Mouse (Mus musculus): ENCODE results near the gene Hexim1. TPM values are rescaled to one million over a fixed set of nuclear protein-coding genes. Genes with fewer than 3 reads are reported as not detected.

Hexim1 gene
- total RNA-seq, 2 experiments from 2014 or later: 10.1 to 17.0 TPM

DNA sequence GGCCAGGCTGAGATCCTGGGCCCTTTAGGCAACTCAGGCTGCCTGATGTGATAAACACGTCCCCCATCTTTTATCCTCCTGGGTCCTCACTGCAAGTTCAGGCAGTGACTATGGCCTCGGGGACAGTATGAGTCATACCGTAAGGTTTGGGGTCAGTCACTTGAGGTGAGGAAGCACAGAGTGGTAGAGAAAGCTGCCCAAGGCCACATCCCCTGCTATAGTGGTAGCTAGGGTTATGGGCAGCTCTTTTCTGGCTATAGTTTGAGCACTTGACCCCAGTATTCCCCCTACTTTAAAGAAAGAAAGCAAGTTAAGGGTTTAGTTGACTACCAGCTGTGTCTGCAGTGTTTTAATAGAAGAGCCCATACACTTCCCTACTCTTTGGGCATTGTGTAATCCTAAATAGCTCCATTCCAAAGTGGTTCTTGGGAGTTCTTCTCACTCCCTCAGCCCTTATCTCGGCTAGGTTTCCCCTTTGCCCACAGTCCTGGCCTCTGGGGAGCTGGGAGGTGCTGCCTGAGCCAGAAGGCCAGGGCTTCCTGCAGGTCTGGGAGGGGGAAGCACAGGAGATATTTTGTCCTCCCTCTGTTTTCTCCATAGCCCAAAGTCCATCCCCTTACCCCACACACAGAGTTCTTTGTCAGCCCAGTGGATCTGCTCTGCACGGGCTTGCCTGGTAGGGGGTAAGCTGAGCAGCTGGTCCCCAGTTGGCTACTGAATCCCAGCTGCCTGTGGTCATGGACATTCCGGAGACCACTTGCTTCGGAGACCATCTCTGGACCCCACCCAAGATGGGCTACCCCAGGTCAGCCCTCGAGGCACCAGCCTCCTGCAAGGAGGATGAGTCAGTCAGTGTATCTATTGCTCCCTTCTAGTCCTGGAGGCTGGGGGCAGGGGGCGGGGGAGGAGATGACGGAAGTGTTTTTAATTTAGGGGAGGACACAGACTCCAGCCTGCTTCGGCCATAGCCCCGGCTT, 28.6 kb downstream of the Hexim1 start:
- no peak for ATAC-seq (ENCODE audit: poor library complexity, severe bottlenecking)

DNA sequence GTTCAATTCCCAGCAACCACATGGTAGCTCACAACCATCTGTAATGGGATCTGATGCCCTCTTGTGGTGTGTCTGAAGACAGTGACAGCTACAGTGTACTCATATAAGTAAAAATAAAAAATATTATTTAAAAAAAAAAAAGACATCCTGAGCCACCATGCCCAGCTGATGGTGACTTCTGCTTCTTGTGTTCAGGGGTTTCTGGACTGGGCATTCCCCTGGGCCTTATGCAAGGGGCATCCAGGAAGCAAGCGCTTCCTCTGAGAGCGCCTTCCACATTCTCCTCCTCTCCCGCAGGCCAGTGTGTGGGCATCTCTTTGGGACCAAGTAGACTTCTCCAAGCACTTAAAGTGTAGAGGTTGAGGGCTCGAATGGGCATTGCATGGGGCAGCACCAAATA, 30.4 kb downstream of the Hexim1 start:
- peak; percentile 56 for ATAC-seq (ENCODE audit: poor library complexity, severe bottlenecking)

DNA sequence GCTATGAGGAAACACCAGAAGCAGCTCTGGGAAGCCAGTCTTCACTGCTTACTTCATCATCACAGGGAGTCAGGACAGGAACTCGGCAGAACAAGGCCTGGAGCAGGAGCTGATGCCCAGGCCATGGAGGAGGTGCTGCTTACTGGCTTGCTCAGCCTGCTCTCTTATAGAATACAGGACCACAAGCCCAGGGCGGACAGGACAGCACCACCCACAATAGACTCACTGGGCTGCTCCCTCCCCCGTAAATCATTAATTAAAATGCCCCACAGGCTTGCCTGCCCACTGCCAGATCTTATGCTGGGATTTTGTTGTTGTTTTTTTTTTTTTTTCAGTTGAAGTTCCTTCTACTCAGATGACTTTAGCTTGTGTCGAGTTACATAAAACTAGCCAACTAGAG, 31.7 kb downstream of the Hexim1 start:
- no peak for ATAC-seq (ENCODE audit: poor library complexity, severe bottlenecking)

DNA sequence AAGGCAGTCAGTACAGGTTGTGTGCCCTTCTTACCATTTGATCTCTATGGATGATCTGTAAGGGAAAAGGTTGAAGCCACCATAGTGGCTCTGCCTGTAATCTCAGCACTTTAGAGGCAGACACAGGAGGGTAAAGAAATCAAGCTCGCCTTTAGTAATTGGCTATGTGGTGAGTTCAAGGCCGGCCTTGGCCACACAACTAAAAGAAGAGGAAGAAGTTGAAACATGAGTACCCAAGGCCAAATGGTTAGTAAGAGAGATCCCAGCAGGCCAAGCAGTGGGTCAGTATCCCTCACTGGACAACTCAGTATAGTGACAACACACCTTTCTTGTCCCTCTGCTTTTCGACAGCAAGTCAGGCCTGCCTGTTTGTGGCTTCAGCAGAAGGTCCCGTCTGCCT, 33.7 kb downstream of the Hexim1 start:
- ATAC-seq (ENCODE audit: poor library complexity, severe bottlenecking): no peak

DNA sequence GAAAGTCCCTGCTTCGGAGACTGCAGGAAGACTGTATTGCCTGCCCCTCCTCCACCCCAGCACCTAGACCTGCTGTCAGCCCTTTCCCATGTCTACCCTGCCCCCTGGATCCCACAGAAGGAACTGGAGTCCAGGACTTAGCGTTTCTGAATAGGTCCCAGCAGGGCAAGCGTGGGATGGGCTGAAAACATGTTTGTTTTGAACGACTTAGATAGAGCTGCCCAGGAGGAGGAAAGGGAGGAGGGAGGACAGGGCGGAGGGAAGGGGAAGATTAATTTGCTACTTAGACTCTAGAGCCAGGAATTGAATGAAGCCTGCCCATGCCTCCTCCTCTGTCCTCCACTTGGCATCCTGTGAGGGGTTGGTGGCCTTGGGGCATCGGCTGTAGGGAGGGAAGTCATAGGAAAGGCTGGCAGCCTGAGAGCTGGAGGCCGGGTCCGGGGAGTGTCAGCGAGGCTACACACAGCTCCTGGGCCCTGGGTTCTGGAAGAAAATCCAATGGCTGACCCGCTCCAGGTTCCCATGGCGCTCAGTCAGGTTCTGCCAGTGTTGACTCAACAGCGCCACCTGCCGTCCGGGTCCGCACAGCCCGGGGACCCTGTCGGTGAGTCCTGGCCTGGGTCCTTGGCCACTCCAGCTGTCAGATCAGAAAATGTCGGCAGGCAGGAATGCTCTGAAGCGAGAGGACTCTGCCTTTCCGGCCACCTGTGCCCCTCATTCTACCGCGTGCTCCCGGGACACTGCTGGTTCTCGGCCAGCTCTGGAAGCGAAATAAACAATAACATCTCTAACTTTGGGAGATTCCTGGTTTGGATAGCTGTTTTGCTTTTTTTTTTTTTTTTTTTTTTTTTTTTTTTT, 42.8 kb downstream of the Hexim1 start:
- peak; percentile 99 for ATAC-seq (ENCODE audit: poor library complexity, severe bottlenecking)

DNA sequence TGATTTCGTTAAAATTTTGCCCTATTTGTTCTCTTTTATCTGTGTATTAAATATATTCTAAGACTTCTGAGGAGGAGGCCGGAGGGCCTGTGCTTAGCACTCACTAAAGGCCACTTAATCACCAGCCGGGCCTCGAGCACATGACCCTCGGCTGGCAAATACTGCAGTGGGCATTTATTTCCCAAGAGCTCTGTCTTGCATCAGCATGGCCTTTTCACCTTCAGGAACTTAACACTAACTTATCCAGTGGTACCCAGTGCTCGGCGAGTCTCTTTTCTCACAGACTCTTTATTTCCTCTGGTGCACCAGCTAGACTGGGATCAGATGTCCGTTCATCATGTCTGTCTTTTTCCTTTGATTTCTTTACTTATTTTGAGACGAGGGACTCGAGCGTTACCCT, 44.7 kb downstream of the Hexim1 start:
- ATAC-seq (ENCODE audit: poor library complexity, severe bottlenecking): no peak

DNA sequence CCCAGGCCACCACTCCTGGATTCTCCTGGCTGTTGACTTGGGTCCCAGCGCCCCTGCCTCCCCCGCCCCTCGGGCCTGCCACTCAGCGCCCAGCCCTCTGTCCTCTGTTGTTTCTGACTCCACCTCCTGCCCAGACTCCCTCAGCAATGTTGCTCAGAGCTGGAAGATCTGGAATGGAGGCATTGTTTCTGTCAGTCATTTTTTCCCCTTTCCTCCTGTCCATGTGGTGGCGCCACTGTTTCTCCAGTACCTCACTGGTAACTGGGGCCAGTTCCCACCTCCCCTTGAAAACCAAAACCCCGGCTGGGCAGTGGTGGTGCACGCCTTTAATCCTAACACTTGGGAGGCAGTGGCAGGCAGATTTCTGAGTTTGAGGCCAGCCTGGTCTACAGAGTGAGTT, 45.4 kb downstream of the Hexim1 start:
- ATAC-seq (ENCODE audit: poor library complexity, severe bottlenecking): no peak

DNA sequence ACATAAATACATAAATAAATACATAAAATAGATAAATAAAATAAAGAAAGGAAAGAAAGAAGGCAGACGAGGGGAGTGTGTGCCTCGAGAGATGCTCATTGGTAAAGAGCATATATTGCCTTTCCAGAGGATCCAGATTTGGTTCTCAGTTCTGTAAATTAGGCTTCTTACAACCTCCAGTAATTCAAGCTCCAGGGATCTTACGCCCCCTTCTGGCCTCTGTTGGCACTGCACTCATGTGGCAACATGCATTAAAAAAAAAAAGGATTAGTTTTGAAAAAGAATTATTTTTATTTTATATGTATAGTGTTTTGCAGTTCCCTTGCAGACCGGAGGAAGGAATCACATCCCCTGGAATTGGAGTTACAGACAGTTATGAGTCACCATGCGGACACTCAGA, 46.1 kb downstream of the Hexim1 start:
- ATAC-seq (ENCODE audit: poor library complexity, severe bottlenecking): no peak

DNA sequence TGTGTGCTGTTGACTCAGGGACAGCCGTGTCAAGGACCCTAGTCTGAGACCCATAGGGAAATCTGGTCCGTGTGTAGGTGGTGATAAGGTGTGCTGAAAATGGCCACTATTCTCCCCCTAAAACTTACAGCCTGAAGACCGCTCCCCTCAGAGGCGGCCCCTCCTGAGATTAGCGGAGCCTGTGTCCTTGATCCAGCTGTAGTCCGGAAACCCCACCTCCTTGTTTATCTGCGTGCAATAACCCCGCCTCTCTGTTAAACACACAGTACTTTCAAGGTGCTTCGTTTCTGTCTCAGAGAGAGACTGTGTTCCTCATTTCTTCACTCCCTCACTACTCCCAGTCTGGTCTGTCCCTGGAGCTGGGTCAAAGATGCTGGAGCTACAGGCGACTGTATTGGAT, 48.4 kb downstream of the Hexim1 start:
- no peak for ATAC-seq (ENCODE audit: poor library complexity, severe bottlenecking)

DNA sequence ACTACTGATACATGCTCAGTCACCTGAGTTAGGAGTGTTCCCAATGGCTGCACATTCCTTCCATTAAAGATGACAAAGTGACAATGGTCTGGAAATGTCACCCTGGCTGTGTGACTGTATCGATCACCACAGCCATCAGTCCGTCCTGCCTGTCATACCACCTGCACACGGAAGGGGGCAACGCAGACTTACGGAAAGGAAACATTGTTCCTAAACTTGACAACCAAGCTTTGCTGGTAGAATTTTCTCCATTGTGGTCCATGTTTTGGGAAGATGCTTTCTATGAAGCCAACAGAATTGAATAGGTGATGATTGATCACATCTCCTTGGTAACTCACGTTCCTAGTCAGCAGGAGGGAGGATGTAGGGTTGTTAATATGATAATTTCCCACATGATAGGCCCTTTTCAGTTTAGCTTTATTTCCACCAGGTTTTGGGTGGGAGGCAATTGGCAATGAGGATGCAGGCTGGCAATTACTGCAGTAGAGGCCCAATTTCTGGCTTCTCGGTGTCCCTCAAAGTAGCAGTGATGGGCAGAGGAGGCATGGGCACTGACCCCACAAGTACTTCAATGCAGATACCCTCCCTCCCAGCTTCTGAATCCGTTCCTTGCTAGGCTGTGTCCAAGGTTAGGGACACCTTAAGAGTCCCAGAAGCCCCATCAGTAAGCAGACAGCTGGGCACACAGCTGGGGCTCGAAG, 52.8 kb downstream of the Hexim1 start:
- peak; percentile 58 for ATAC-seq (ENCODE audit: poor library complexity, severe bottlenecking)

Other genes starting within 250 kb of the Hexim1 start
- gene Eftud2, start 235.2 kb upstream of the Hexim1 start, total RNA-seq (2015): 67.2 and 80.2 TPM in 2 replicates
- 62.9 and 70.6 TPM in 2 replicates for gene Eftud2, start 235.2 kb upstream of the Hexim1 start, total RNA-seq (2017)
- not detected in 2 replicates for gene Ccdc103, start 235.0 kb upstream of the Hexim1 start, total RNA-seq (2015)
- not detected in 2 replicates for gene Ccdc103, start 235.0 kb upstream of the Hexim1 start, total RNA-seq (2017)
- not detected in 2 replicates for gene Fam187a, start 231.1 kb upstream of the Hexim1 start, total RNA-seq (2015)
- not detected in 2 replicates for gene Fam187a, start 231.1 kb upstream of the Hexim1 start, total RNA-seq (2017)
- gene Gfap, start 215.3 kb upstream of the Hexim1 start, total RNA-seq (2015): 0.18 and 0.49 TPM in 2 replicates
- 0.49 TPM in 1 of 2 replicates, not detected in the other for gene Gfap, start 215.3 kb upstream of the Hexim1 start, total RNA-seq (2017)
- 22.1 and 24.9 TPM in 2 replicates for gene Kif18b, start 191.1 kb upstream of the Hexim1 start, total RNA-seq (2015)
- 23.2 and 25.4 TPM in 2 replicates for gene Kif18b, start 191.1 kb upstream of the Hexim1 start, total RNA-seq (2017)
- not detected in 2 replicates for gene C1ql1, start 169.5 kb upstream of the Hexim1 start, total RNA-seq (2015)
- gene C1ql1, start 169.5 kb upstream of the Hexim1 start, total RNA-seq (2017): not detected in 2 replicates
- gene Nmt1, start 88.0 kb upstream of the Hexim1 start, total RNA-seq (2015): 41.5 and 41.7 TPM in 2 replicates
- 35.0 and 40.9 TPM in 2 replicates for gene Nmt1, start 88.0 kb upstream of the Hexim1 start, total RNA-seq (2017)
- 20.5 and 20.7 TPM in 2 replicates for gene Dcakd, start 87.9 kb upstream of the Hexim1 start, total RNA-seq (2015)
- gene Dcakd, start 87.9 kb upstream of the Hexim1 start, total RNA-seq (2017): 6.8 and 9.3 TPM in 2 replicates
- gene Plcd3, start 14.6 kb upstream of the Hexim1 start, total RNA-seq (2015): not detected in 2 replicates
- gene Plcd3, start 14.6 kb upstream of the Hexim1 start, total RNA-seq (2017): not detected in 2 replicates
- 3.2 and 6.2 TPM in 2 replicates for gene Acbd4, start 14.5 kb upstream of the Hexim1 start, total RNA-seq (2015)
- 9.3 and 9.4 TPM in 2 replicates for gene Acbd4, start 14.5 kb upstream of the Hexim1 start, total RNA-seq (2017)
- gene Hexim2, start 16.2 kb downstream of the Hexim1 start, total RNA-seq (2015): 0.25 and 1.8 TPM in 2 replicates
- 1.0 and 2.1 TPM in 2 replicates for gene Hexim2, start 16.2 kb downstream of the Hexim1 start, total RNA-seq (2017)
- gene Fmnl1, start 54.9 kb downstream of the Hexim1 start, total RNA-seq (2015): 387 and 407 TPM in 2 replicates
- gene Fmnl1, start 54.9 kb downstream of the Hexim1 start, total RNA-seq (2017): 126 and 152 TPM in 2 replicates
- gene 1700023F06Rik, start 92.3 kb downstream of the Hexim1 start, total RNA-seq (2015): not detected in 2 replicates
- not detected in 2 replicates for gene 1700023F06Rik, start 92.3 kb downstream of the Hexim1 start, total RNA-seq (2017)
- gene Spata32, start 102.2 kb downstream of the Hexim1 start, total RNA-seq (2015): not detected in 2 replicates
- not detected in 2 replicates for gene Spata32, start 102.2 kb downstream of the Hexim1 start, total RNA-seq (2017)
- 14.5 and 16.6 TPM in 2 replicates for gene Map3k14, start 151.2 kb downstream of the Hexim1 start, total RNA-seq (2015)
- gene Map3k14, start 151.2 kb downstream of the Hexim1 start, total RNA-seq (2017): 15.4 and 15.7 TPM in 2 replicates
- gene Arhgap27, start 247.5 kb downstream of the Hexim1 start, total RNA-seq (2015): 20.1 and 20.5 TPM in 2 replicates
- gene Arhgap27, start 247.5 kb downstream of the Hexim1 start, total RNA-seq (2017): 20.1 and 21.9 TPM in 2 replicates

All from megakaryocyte, adult 5-6 weeks (primary cell).